Mouse (Mus musculus) bone marrow, adult 2 months (tissue): ENCODE data around the gene Nek3. TPM values are rescaled to one million over a fixed set of nuclear protein-coding genes. Genes with fewer than 3 reads are reported as not detected.
A peak's percentile ranks its signal among the peaks of the same experiment; 100 is the strongest.

Source experiments
- H3K27ac ChIP-seq: fragments of 200-500 bp; 2 replicates; pipeline ENCODE4 v1.5.1; 2012; ENCODE audit warnings: low read depth, mild to moderate bottlenecking, control low read depth, inconsistent platforms, low read length; ENCODE audit not compliant: control insufficient read depth, poor library complexity, insufficient read depth
- H3K4me1 ChIP-seq: fragments of 200-500 bp; 2 replicates; pipeline ENCODE4 v1.6.1; 2011; ENCODE audit warnings: low read length; ENCODE audit not compliant: control insufficient read depth, insufficient read depth
- H3K4me3 ChIP-seq: fragments of 200-500 bp; replicated peaks from 2 replicates; pipeline ENCODE3; 2011; ENCODE audit warnings: mild to moderate bottlenecking, low read depth, low read length, control low read depth; ENCODE audit not compliant: control insufficient read depth
- CTCF ChIP-seq: fragments of 200-500 bp; IDR thresholded peaks from 2 replicates; pipeline ENCODE4 v1.5.1; 2011; ENCODE audit warnings: low read length, control low read depth; ENCODE audit not compliant: control insufficient read depth, insufficient read depth
- POLR2A ChIP-seq: fragments of 200-500 bp; IDR thresholded peaks from 2 replicates; pipeline ENCODE4 v1.6.1; 2011; ENCODE audit warnings: low read depth, mild to moderate bottlenecking, control low read depth, low read length, borderline replicate concordance; ENCODE audit not compliant: control insufficient read depth
- WGBS: fragments of 180-500 bp; shearing (Covaris S2); methylation state at CpG from one replicate; pipeline ENCODE4 v1.1.7; 2018; 5-methylcytosine and 5-hydroxymethylcytosine counted together
- polyA plus RNA-seq: library from polyadenylated mRNA; stranded (reverse); fragments of >200 nt; gene quantifications from 2 replicates; pipeline ENCODE4 v1.2.4, GENCODE M21; 2011; ENCODE audit warnings: low replicate concordance; ENCODE audit not compliant: missing spikeins, insufficient read depth, insufficient read length

Gene Nek3
- polyA plus RNA-seq, 1 experiment, result 19.3 TPM

- H3K4me3 ChIP-seq, result no peak overlapping the region
- TF ChIP-seq POLR2A (no peak), CTCF (no peak)
- no peaks in the 10 kb centered on the region for H3K4me1 ChIP-seq
- H3K27ac ChIP-seq, result peak overlapping the region; percentile 47
- WGBS, result 70% methylated on average over 7 of the region's 7 CpGs
Measured at GRCm38 (mm10) chr8:22134078-22134749, 32.0 kb downstream of the Nek3 start.

GRCm38 (mm10) chr8:22132062-22132461 lies 34.2 kb downstream of the Nek3 start:
- H3K27ac ChIP-seq, result no peak overlapping the region
- no peak overlapping the region for H3K4me3 ChIP-seq
- TF ChIP-seq CTCF, result no peak
- TF ChIP-seq POLR2A, result no peak
- 92% methylated on average over 12 of the region's 12 CpGs for WGBS
- H3K4me1 ChIP-seq, result no peaks in the 10 kb centered on the region

- H3K4me3 ChIP-seq, result peak within 1 kb of the TSS; percentile 31
- WGBS, result 2% methylated on average over 29 of the region's 29 CpGs
- H3K4me1 ChIP-seq, result no peaks in the 10 kb centered on the region
- H3K27ac ChIP-seq, result no peak within 1 kb of the TSS
- TF ChIP-seq CTCF (peak; percentile 25; the same call in 1 of the 2 replicates), POLR2A (no peak)
Measured at GRCm38 (mm10) chr8:22124220-22125152, 41.7 kb downstream of the Nek3 start, which contains the start of gene Nek5. TSS of gene Nek5 (minus strand) at chr8:22125053.

GRCm38 (mm10) chr8:22107020-22107419 lies 59.2 kb downstream of the Nek3 start:
- 70% methylated on average over 4 of the region's 4 CpGs for WGBS
- Histone ChIP-seq H3K4me3 (no peak overlapping the region), H3K4me1 (no peaks in the 10 kb centered on the region), H3K27ac (no peak overlapping the region)
- TF ChIP-seq CTCF, result no peak
- no peak for TF ChIP-seq POLR2A

GRCm38 (mm10) chr8:22091568-22091967 lies 74.7 kb downstream of the Nek3 start:
- H3K27ac ChIP-seq, result no peak overlapping the region
- no peak overlapping the region for H3K4me3 ChIP-seq
- WGBS, result 49% methylated on average over 8 of the region's 8 CpGs
- H3K4me1 ChIP-seq, result no peaks in the 10 kb centered on the region
- no peak for TF ChIP-seq POLR2A
- peak; percentile 27; the same call in 1 of the 2 replicates for TF ChIP-seq CTCF

- WGBS, result 85% methylated on average over 4 of the region's 4 CpGs
- H3K27ac ChIP-seq, result no peak overlapping the region
- no peaks in the 10 kb centered on the region for H3K4me1 ChIP-seq
- no peak overlapping the region for H3K4me3 ChIP-seq
- TF ChIP-seq CTCF (no peak), POLR2A (no peak)
Measured at GRCm38 (mm10) chr8:22089226-22089625, 77.0 kb downstream of the Nek3 start.

- 43% methylated on average over 9 of the region's 9 CpGs for WGBS
- H3K4me1 ChIP-seq, result no peaks in the 10 kb centered on the region; the same call in 1 of the 2 replicates
- no peak overlapping the region for H3K27ac ChIP-seq
- no peak for TF ChIP-seq CTCF
- TF ChIP-seq POLR2A, result no peak
- peak overlapping the region; percentile 28 for H3K4me3 ChIP-seq
Measured at GRCm38 (mm10) chr8:22079313-22080007, 86.8 kb downstream of the Nek3 start.

Other genes with a start within 250 kb of the Nek3 start
- not detected in 2 replicates for gene Defb15, start 233.7 kb downstream of the Nek3 start, polyA plus RNA-seq
- gene Defb35, start 228.1 kb downstream of the Nek3 start, polyA plus RNA-seq, result not detected in 2 replicates
- not detected in 2 replicates for gene Defb13, start 219.7 kb downstream of the Nek3 start, polyA plus RNA-seq
- gene Fam90a1a, start 207.7 kb downstream of the Nek3 start, polyA plus RNA-seq, result not detected in 2 replicates
- not detected in 2 replicates for gene Ccdc70, start 196.7 kb downstream of the Nek3 start, polyA plus RNA-seq
- gene Atp7b, start 106.1 kb downstream of the Nek3 start, polyA plus RNA-seq, result 2.6 and 4.3 TPM in 2 replicates
- 0.61 and 3.5 TPM in 2 replicates for gene Alg11, start 105.7 kb downstream of the Nek3 start, polyA plus RNA-seq
- gene Nek5, start 41.4 kb downstream of the Nek3 start, polyA plus RNA-seq, result not detected in 2 replicates
- gene Ckap2, start 19.4 kb upstream of the Nek3 start, polyA plus RNA-seq, result 29.1 and 30.2 TPM in 2 replicates
- 11.3 and 13.3 TPM in 2 replicates for gene Vps36, start 26.4 kb upstream of the Nek3 start, polyA plus RNA-seq
- 0.60 and 0.95 TPM in 2 replicates for gene Thsd1, start 60.9 kb upstream of the Nek3 start, polyA plus RNA-seq
- not detected in 2 replicates for gene Tpte, start 117.0 kb upstream of the Nek3 start, polyA plus RNA-seq
- gene Slc25a15, start 232.2 kb upstream of the Nek3 start, polyA plus RNA-seq, result 1.3 and 4.9 TPM in 2 replicates
- 7.2 and 9.4 TPM in 2 replicates for gene Mrps31, start 244.9 kb upstream of the Nek3 start, polyA plus RNA-seq